Mouse (Mus musculus): ENCODE results near the gene Klhdc3.

The Klhdc3 gene

DNA sequence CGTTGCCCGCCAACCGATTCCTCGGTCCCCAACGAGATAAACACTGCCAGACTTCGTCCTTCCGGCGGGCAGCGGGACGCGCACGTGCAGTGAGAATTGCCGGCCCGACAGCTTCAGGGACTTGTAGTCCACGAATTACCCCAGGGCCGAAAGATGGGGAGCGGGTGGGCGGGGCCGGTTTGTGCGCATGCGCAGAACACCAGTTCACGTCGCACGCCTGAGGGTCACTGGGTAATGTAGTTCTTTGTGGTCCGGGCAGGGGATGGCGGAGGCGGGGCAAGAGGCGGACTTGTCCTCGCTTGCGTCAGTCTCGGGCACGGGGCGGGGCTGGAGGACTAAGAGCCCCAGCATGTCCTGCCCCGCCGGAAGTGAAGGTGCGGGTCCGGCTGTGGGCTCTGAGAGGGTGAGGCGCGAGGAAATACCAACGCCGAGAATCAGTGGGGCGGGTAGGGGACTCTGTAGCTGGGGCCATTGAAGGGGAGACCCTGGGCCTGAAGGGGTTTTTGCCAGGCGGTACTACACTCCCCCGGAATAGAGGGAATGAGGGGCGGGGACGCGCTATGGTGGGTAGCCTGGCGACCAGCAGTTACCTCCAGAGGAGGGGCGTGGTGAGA, at the start of gene Klhdc3:
Gene Klhdc3 (minus strand): TSS at position 155 of the 614 bp plus-strand sequence.
- DNase-seq (ENCODE audit: low read depth, low spot score) = peak; percentile 100

DNA sequence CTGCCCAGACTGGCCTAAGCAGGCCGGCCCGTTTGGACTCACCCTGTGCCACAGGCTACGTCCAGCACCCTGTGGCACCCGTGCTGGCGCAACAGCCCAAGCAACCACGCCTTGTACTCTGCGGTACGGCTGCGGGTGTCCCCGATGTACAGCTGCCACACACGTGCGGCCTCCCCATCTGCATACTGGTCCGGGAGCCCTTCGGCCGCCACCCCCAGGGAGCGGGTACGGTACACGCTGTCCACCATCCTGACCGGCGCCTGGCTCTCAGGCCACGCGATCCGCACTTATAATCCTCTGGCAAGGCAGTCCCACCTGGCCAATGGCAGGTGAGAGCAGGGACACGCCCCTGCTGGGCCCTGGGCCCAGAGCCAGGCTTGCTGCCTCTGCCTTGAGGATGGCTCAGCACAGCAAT, 48.2 kb upstream of the Klhdc3 start, which contains the start of gene Gnmt:
Gene Gnmt (minus strand): TSS at position 265 of the 415 bp plus-strand sequence.
- peak; percentile 85 for DNase-seq (ENCODE audit: low read depth, low spot score)

DNA sequence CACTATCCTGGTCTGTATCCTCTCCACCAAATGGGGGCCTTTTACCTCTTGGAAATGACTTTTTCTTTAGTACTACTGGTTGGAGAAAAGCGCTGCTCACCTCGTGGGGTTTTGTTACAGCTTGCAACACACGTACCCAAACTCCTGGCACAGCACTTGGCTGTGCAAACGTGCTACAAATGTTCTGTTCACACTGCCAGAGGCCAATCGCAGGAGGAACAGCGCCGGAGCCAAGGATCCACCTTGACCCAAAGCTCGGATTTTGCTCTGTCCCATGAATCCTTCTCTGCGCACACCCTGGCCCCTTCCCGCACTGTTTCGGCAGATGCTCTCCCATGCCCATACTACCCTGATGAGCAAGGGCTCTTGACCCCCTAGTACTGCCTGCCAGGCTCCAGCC, 47.8 kb upstream of the Klhdc3 start:
- no peak for DNase-seq (ENCODE audit: low read depth, low spot score)

DNA sequence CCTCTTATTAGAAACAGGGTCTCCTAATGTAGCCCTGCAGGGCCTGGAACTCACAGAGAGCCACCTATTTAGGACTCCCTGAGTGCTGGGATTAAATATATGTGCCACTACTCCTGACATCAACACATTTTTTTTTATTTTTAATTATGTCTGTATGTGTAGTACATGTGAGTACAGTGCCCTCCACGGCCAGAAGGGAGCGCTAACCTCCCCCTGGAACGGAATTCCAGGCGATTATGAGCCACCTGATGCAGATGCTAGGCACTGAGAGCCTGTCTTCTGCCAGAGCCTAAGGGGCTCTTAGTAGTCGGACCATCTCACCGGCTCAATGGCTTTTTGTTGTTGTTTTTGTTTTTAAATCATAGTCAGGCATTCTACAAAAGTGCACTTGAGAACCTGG, 47.3 kb upstream of the Klhdc3 start:
- DNase-seq (ENCODE audit: low read depth, low spot score) = peak; percentile 32

DNA sequence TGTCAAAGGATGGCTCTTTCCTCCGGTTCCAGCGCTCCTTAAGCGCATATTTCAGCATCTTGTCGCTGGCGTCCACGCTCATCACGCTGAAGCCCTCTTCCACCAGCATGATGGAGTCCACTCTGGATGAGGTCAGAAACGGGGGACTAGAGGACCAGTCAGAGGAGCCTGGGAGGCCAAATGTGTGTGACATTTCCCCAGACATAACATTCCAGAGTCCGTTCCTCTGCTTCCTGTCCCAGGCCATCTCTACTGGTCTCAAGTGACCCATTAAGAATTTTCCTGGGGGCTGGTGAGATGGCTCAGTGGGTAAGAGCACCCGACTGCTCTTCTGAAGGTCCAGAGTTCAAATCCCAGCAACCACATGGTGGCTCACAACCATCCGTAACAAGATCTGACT, 46.6 kb upstream of the Klhdc3 start:
- no peak for DNase-seq (ENCODE audit: low read depth, low spot score)

DNA sequence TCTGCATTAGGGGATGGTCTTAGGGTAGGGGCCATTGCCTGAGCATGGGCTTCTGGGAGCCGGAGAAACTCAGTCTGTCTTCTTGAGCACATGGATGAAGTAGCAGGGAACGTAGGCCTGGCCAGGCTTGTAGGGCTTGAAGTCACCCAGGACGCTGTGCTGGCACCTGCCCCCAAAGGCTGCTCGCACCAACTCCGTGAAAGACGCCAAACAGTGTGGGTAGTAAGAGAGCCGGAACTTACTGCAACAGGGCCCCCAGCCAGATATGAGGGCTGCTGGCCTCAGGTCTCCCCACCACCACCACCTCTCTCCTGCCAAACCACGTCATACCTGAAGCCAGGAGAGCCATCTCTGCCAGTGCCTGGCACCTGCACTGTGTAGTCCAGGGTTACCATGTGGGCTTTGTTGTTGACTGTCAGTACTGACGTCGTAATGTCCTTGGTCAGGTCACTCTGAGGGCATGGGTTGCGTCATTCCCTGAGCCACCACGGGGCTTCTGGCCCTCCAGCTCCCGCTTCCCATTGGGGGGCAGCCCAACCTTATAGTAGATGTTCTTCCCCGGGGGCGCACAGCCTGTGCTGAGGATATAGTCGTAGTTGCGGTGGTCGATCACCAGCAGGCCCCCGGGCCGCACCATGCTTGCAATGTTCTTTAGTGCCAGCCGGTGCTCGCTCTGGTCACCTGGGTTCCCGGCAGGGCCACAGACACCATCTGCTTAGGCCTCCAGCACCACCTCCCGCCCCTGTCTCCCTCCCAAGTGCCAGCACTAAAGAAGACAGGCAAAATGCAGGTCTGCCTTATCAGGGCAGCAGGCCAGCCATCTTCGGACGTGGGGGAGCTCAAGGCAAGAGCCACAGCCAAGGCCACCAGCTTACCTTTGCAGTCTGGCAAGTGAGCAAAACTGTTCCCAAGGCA, 45.3 kb upstream of the Klhdc3 start:
- peak; percentile 91 for DNase-seq (ENCODE audit: low read depth, low spot score)

DNA sequence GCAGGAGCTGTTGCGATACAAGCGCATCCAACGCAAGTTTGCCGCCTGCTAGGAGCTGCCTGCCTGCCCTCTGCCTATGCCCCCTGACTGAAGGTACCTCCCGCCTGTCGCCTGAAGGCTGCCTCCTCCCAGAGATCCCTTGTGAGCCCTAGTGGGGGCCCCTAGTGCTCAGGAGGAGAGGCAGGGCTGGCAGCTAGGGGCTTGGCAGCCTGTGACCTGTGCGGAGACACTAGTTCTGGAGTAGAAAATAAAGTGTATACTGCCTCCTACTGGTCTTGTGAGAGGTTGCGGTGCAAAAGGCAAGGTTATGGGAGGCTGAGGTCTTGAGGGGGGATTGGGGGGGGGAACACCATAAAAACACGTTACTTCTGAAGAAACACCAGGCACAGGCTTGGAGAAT, 44.6 kb upstream of the Klhdc3 start:
- peak; percentile 47 for DNase-seq (ENCODE audit: low read depth, low spot score)

DNA sequence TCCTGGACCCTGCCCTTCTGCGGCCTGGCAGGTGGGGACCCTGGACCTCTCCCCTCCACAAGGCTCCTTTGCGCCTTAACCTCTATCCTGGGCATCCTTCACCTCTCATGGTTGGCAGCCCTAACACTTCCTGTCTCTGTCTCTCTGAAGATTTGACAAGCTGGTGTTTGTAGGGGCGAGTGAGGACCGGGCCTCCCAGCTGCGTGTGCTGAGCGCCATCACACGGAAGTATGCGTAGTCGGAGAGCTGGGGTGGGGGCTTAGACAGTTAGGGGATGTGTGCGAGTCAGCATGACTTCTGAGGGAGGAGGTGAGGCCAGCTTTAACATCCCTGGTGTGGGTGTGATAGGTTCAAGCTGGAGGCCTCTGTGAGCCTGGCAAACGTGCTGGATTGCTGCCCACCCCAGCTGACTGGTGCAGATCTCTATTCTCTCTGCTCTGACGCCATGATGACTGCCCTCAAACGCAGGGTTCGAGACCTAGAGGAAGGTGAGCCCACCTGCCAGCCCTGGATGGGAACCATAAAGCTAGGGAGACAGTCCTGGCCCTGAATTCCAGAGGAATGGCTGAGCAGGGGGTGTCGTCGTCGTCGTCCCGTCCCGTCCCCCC, 43.9 kb upstream of the Klhdc3 start:
- DNase-seq (ENCODE audit: low read depth, low spot score) = no peak

DNA sequence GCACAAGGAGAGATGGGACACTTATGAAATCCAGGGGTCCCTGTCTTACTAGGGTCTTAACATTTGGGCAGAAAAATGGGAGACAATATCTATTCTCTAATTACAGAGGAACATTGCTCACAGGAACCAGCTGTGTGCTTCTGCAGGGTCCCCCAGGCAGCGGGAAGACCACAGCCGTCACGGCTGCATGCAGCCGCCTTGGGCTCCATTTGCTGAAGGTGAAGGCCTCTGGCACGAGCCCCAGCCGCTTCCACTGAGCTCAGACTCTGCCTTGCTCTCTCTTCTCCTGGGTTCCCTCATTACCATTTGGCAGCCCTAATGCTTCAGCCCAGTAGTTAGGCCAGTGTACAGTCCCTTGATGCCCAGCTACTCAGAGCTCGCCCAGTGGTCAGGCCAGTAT, 40.4 kb upstream of the Klhdc3 start:
- DNase-seq (ENCODE audit: low read depth, low spot score) = no peak

DNA sequence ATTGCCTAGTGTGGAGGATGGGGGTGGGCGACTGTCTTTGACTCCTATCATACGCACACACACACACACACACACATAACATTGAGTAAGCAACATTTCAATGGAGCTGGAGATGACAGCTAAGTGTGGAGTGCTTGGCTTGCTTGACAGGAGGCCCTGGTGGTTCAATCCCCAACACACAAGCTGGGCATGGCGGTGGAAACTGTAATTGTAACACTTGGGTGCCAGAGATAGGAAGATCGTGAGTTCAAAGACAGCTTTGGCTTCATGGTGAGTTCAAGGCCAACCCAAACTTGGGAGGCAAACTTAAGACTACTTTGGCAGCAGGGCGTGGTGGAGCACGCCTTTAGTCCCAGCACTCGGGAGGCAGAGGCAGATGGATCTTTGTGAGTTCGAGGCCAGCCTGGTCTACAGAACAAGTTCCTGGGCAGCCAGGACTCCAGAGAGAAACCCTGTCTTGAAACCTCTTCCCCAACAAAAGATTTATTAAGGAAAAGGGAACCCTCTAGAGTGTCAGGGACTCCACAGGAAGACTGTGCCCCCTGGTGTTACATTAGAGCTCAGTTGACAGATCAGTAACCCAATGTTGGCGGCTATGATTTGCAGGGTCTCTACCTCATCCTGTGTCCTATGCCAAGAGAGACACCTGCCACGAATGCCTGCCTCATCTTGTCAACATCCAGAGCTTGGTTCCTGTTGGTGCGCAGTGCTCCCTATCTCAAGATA, 34.2 kb upstream of the Klhdc3 start:
- no peak for DNase-seq (ENCODE audit: low read depth, low spot score)

DNA sequence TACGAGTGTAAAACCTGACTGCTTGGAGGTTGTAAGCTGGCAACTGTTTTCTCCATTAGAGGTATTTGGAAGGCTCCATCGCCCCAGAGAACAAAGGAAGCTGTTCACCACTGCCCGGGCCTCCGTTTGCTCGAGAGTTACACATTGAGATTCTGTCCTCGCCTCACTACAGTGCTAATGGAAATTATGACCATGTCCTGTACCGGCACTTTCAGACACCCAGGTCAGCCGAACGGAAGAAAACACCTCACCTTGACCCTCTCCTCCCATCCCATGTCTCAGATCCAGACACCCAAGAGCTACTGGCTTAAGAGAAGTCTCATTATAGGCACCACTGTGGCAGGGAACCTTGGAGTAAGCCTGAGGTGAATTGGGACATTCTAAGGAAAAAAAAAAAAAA, 33.1 kb upstream of the Klhdc3 start:
- DNase-seq (ENCODE audit: low read depth, low spot score) = no peak

DNA sequence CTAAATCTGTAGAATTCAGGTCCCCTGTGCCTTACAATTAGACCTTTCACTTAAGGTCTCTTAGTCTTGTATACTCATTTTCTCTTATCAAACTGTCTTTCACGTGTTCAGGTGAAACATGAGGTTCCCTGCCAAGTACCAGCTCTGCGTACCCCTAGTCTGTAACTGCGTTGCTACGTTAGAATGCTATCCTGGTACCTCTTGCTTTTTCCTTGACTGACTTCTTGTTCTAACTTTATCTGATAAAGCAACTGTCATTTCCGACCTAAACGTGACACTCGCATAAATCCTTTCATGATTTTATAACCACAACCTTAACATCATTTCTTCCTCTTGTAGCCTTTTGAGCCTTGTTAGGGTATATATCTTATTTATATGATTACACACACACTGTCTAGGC, 31.7 kb upstream of the Klhdc3 start:
- DNase-seq (ENCODE audit: low read depth, low spot score) = no peak

DNA sequence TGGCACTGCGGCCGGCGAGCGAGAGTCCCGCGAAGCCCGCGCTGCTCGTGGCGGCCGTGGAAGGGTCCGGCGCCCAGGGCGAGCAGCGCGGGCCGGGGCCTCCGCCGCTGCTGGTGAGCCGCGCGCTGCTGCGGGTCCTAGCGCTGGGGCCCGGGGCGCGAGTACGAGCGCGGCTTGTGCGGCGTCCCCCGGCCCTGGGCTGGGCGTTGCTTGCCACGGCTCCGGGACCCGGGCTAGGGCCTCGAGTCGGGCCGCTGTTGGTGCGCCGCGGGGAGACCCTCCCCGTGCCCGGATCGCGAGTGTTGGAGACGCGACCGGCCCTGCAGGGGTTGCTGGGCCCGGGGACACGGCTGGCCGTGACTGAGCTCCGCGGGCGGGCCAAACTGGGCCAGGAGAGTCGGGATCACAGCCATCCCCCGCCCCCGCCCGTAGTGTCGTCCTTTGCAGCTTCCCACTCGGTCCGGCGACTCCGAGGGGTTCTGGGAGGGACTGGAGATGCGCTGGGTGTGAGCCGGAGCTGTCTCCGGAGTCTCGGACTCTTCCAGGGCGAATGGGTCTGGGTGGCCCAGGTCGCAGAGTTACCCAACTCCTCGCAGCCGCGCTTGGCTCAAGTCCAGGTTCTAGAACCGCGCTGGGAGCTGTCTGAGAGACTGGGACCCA, 31.0 kb upstream of the Klhdc3 start:
- peak; percentile 27 for DNase-seq (ENCODE audit: low read depth, low spot score)

DNA sequence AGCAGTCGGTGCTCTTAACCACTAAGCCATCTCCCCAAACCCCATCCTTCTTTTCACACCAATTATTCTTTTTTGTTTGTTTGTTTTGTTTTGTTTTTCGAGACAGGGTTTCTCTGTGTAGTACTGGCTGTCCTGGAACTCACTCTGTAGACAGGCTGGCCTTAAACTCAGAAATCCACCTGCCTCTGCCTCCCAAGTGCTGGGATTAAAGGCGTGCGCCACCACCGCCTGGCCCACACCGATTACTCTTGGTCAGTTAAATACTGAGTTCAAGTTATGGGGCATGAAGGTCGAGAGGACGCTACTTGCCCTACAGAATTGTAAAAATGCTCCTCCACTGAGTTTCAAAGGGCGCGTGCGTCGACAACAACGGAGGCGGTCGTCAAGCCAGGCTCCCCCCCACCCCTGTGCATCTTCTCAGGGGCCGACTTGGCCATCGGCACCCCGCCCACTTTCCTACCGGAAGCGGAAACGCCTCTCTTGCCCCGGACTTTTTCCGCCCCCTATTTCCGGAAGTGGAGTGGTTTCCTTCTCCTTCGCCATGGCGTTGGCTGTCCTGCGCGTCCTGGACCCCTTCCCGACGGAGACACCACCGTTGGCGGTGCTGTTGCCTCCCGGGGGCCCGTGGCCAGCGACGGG, 30.4 kb upstream of the Klhdc3 start, which contains the start of gene Pex6:
Gene Pex6 (plus strand): TSS at position 505 of the 639 bp plus-strand sequence.
- DNase-seq (ENCODE audit: low read depth, low spot score) = peak; percentile 98

DNA sequence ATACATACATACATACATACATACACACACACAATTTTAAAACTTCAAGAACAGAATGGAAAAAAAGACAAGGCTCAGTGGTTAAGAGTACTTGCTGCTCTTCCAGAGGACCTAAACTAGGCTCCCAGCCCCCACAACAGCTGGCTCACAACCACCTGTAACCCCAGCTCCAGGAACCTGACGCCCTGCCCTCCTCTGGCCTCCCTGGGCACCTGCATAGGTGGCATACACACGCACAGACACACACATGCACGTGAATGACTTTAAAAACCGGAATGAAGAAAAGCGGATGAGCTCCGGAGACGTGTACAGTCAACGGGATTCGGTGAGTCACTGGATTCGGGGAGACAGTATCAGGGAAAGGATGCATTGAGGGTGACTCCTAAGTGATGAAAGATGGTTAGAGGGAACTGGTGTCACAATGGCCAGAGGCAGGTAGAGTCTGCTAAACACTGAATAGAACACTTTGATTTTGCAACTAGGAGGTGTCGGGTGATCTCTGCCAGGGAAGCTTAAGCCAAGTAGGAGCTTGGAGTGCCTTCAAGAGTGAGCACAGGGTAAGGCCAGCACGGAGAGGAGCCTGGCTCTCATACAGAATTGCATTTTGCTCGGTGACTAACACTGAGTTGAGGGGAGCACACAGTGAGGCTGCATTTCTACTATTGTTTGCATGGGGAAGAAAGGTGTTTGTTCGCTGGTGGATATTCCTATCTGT, 25.8 kb upstream of the Klhdc3 start:
- no peak for DNase-seq (ENCODE audit: low read depth, low spot score)

DNA sequence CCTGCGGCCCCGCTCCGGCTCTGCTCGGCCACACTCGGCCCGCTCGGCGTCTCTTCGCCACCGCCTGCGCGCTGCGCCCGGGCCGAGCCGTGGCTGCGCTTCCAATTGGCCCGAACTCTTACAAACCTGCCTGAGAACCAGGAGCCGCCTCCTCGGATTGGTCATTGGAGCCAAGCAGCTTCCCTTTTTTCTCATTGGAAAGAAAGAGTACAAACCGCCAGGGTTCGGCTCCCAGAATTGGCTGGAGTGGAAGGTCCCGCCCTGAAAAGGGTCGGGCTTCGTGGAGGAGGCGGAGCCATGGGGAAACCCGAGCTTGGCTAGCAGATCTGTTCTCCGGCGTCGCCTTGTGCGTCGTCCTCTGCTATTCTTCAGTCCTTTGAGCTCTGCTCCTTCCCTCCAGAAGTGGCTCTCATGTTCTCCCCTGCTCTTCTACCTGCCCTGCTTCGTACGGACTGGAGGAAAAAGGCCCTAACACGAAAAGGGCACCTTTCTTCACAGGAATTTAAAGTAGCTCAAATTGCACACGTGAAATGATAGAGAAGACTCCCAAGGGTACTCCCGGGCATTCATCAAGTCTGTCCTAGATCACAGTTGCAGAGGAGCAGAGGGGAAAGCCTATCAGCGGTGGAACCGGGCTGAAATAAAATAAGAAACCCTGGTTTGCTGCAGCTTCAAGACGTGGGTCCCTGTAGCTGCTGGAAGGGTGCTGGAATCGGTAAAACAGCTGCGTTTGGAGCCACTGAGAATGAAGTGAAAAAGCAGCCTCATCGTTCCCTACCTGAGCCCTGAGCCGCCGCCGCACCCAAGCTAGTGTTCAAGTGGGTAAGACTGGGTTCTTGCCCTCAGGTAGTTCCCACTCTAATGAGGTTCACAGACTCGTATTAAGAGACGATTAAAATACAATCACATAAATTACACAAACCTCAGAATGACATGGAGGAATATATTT, 24.4 kb upstream of the Klhdc3 start, which contains the start of gene Ppp2r5d:
Gene Ppp2r5d (minus strand): TSS at position 225 of the 949 bp plus-strand sequence.
- peak; percentile 99 for DNase-seq (ENCODE audit: low read depth, low spot score)

DNA sequence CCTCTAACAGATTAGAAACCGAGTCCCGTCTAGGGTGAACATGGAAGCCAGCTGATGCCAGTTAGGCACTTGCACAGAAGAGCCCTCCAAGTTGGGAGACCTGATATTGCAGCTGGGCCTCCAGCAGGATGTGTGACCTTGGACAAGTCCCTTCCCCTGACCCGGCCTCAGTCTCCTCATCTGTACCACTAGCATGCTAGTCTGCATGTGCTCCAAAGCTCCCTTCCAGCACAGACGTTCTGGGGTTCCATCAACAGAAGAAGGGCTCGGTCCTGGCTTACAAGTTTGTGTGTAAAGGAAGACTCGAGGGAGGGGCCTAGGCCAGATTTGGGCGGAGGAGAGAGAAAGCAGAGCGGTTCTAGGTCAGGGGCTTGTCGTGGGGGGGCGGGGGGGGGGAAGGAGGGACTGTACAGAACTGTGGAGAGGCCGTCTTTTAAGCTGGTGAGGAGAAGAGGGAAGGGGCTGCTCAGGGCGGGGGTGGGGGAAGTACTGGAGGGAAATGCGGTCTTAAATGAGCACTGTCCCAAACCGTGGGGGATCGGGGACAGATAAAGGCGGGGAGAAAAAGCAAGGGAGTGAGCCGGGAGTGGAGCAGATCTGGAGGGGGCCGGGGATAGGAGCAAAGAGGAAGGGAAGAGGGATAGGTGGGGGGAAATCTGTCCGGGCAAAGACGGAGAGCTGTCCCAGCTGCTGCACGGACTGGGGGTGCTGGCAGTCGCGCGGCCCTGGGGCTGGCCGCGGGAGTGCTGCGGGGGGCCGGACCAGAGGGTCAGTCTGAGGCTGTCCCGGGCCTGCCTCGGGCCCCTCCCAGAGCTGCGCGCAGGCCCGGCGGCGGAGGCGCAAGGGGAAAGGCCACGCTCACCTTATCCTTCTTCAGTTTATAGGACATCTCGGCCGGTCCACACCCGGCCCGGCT, 23.5 kb upstream of the Klhdc3 start:
- peak; percentile 28 for DNase-seq (ENCODE audit: low read depth, low spot score)

DNA sequence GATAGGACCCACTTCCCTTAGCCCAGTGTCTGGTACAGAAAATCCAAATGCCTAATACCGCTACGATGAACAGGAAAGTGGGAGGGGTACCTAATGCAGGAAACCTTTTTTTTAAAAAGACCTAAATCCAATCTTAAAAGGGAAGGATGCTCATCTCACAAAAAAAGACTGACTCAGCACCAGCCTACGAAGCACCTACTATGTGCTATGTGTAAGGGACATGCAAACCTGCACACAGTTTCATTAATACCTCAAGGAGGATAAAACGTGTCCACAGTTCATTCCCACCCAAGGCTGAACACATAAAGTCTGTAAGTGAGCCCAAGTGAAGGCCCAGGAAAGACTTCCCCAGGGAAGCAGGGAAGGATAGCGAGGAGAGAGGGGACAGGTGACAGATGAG, 21.8 kb upstream of the Klhdc3 start:
- no peak for DNase-seq (ENCODE audit: low read depth, low spot score)
